Mouse (Mus musculus) olfactory bulb, adult 2 months (tissue): ENCODE measurements around the gene Rft1.
A peak's percentile ranks its signal among the peaks of the same experiment; 100 is the strongest.

Source experiments
- CTCF ChIP-seq: fragments of 200-500 bp; IDR thresholded peaks from 2 replicates; pipeline ENCODE4 v1.5.1; 2012; ENCODE audit warnings: low read depth, mild to moderate bottlenecking, low read length, moderate library complexity; ENCODE audit not compliant: insufficient read depth
- POLR2A ChIP-seq: fragments of 200-500 bp; IDR thresholded peaks from 2 replicates; pipeline ENCODE4 v1.6.1; 2012; ENCODE audit warnings: mild to moderate bottlenecking, low read depth, low read length, moderate library complexity; ENCODE audit not compliant: insufficient read depth

DNA sequence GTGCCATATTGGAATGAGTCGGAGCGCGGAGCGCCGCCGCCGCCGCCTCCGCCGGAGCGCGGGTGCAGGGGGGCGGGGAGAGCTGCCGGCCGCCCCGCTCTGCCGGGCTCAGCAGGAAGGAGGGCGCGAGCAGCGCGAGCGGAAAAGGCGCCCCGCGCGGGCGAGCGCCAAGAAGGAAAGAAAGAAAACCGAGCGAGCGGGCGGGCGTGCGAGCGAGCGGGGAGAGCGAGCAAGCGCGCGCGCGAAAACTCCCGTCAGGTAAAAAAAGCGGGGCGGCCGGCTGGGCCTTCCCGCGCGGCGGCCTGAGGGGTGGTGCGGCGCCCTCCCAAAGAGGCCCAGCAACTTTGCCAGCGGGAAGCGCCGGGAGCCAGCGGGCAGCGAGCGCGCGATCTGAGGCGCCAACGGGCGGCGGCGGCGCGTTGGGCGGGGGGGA, 61.5 kb downstream of the Rft1 start:
- TF ChIP-seq CTCF (no peak), POLR2A (peak; percentile 47; the same call in 1 of the 2 replicates)
